Mouse (Mus musculus) liver, postnatal 0 days (tissue): ENCODE measurements around the gene Cacna2d2.

Experiments
- CTCF ChIP-seq: sonication (generic); IDR thresholded peaks from 2 replicates; pipeline ENCODE4 v1.5.1; 2016; ENCODE audit warnings: antibody characterized with exemption, low read depth
- EP300 ChIP-seq: IDR thresholded peaks from 2 replicates; pipeline ENCODE4 v1.6.1; 2016; ENCODE audit warnings: antibody characterized with exemption, low read depth, mild to moderate bottlenecking

DNA sequence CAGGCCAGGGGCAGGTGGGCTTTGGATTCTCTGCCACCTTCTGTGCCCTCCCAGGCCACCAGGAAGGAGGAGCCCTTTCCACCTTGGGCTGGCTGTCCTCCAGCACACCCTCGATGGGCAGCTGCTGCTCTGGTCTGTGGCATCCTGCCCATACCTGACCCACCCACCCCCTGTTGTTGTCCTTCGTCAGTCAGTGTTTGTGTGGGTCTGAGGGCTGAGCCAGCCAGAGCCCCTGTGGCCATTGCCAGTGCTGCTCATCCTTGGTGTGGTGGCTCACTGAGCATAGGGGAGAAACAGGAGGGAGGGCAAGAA, 122.9 kb downstream of the Cacna2d2 start:
- no peak for TF ChIP-seq CTCF
- TF ChIP-seq EP300: no peak
